Mouse (Mus musculus) spleen, postnatal 36 days (tissue): Measurements from ENCODE around the gene Tmc2.

Source experiments
- DNase-seq, 2 experiments: peaks; one replicate each; pipeline ENCODE4 v3.0.0; 2022; ENCODE audit warnings: low spot score in 2 of 2, mixed read lengths in 1 of 2

Gene Tmc2

GRCm38 (mm10) chr2:130256762-130257161, 61.8 kb downstream of the Tmc2 start:
- no peak for DNase-seq

- DNase-seq = no peak
Measured at GRCm38 (mm10) chr2:130260822-130261221, 65.8 kb downstream of the Tmc2 start.

DNA sequence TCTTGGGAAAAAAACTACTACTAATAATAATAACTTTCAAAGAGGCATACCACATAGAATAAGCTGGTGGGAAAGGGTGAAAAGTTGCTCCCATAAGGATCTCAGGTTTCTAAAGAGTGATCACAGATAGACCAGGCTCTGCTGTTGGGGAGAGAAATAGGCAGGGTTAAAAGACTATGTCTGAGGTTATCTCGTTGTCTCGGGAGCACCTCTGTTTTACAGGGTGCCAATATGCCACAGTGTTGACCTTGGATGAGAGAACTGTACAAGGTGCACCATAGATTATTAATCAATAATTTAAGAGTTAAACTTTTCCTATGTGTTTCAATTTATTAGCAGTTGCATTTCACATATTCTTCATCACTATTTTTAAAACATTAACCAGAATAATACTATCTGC, 66.9 kb downstream of the Tmc2 start:
- no peak for DNase-seq

- DNase-seq = no peak
Measured at GRCm38 (mm10) chr2:130262398-130262797, 67.4 kb downstream of the Tmc2 start.

GRCm38 (mm10) chr2:130265520-130265919, 70.5 kb downstream of the Tmc2 start:
- peak in 1 of 2 experiments; percentile 24 for DNase-seq

GRCm38 (mm10) chr2:130268074-130268473, 73.1 kb downstream of the Tmc2 start:
- no peak for DNase-seq

DNA sequence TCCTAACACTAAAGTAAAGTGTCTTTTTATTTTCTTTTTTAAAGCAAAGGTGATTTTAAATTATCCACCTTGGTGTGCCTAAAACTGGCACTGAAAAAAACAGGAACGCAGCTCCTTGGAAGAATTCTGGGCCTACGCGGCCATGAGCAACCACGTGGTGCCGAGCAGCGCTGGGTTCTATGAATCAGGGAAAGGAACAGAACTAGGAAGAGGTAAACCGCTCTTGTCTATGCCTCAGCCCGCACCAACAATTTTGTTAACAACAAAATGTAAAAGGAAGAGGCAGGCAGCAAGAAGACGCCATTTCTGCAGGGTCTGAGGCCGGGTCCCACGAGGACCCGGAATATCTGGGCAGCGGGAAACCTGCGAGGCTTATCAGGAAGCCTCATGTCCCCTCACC, 78.7 kb downstream of the Tmc2 start:
- no peak for DNase-seq

DNA sequence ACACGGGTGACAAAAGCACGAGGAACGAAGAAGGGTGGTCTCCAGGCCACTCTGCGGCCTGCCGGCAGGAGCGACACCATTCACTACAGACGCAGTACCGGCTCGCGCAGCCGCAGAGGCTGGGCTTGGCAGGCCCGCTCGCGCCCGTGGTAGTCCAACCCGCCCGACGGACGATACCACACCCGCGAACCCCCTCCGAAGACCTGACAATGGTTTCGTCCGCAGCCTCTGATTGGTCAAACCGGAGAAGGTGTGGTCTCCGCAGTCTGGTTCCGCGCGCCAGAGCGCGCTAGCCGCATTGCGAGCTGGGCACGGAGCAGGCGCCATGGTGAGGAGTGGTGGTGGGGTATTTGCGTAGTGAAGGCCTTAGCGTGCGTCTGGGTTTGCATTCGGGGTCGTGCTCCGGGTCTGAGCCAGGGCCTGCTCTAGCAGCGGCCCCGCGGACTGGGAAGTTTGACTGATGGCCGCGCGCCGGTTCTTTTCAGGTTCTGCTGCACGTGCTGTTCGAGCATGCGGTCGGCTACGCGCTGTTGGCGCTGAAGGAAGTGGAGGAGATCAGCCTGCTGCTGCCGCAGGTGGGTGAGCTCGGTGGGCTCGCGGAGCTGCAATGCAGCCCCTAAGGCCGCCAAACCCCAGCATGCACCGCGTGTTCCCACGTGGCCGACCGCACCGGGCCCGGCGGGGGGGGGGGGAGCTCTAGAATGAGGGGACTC, 79.3 kb downstream of the Tmc2 start, which contains the start of gene Nop56:
TSS of gene Nop56 (plus strand) at position 282 of the 713 bp plus-strand sequence.
- DNase-seq = peak; percentile 98 to 99

DNA sequence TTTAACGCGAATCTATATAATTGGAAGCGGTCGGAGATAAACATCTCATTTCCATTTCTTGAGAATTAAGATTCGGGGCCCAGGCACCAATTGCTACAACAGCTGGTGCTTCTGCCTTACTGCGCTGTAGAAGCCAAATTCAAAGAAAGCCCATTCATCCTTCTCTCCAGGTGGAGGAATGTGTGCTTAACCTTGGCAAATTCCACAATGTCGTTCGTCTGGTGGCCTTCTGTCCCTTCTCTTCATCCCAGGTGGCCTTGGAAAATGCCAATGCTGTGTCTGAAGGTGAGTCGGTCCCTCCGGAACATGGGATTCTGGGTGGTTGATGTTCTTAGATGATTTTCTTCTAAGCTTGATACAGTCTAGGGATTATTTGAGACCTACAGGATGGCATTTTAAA, 79.9 kb downstream of the Tmc2 start:
- DNase-seq = no peak

- peak in 1 of 2 experiments; percentile 49 for DNase-seq
Measured at GRCm38 (mm10) chr2:130275649-130276048, 80.7 kb downstream of the Tmc2 start.

GRCm38 (mm10) chr2:130279600-130280091, 84.7 kb downstream of the Tmc2 start:
- DNase-seq = no peak

DNA sequence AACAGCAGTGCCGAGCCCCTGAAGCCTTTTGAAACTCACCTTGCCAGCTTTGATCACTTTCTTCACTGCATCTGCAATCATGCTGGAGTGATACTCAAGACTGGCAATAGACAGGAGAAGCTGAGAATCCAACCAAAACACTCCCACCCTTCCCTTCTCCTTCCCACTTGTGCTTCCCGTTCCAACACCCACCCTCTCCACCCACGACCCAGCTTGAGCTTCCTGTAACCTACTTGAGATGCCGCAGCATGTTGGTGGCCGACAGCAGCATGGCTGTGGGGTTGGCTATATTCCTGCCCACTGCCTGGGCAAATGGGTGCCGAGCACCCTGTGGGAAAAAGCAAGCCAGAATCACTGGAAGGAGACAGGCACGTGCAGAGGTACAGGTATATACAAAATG, 85.2 kb downstream of the Tmc2 start:
- no peak for DNase-seq

DNA sequence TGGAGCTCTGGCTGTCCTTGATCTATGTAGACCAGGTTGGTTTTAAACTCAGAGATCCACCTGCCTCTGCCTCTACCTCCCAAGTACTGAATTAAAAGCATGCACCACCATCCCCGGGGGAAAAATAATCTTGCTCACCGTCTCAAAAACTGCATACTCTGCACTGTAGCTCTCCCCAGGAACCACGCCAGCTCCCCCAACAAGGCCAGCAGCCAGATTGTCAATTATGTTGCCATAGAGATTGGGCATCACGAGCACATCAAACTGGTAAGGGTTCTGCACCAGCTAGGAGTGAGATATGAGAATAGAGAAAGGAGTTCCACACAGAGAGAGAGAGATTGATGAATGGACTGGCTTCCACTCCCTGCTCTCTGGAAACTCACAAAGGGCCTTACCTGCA, 85.8 kb downstream of the Tmc2 start:
- DNase-seq = no peak

DNA sequence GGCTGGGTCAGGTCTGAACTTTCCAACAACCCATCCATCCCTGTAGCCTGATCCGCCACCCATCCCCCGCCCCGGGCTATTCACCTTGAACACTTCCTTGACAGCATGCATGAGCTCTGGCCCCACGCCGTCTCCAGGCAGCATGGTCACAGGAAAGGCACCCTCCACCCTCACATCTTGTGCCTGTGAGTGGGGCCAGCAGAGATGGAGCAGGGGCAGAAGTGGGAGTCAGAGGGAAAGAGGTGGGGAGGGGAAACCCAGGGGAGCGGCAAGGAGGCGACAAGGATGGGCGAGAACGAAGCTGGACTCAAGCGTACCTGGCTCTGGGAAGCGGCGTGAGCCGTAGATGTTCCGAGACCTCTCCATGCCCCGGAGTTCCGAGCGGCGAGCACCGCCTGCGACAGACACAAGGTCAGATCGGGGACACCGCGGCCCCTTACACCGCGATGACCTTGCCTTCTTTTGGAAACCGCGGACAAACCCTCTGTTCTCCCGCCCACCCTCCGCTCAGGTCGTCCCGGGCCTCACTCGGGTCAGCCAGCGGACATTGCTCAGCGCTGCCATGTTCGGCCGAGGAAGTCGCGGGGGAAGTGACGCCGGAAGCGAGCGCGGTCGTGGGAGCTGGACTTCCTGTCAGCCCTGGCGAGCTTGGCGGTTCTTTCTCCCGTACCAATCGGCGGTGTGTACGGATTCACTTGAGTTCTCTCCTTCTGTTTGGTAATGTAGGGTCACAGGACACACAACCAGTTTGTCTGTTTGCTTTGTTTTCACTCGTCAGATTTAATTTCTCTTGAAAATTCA, 89.1 kb downstream of the Tmc2 start, which contains the start of gene Idh3b:
TSS of gene Idh3b (minus strand) at position 694 of the 801 bp plus-strand sequence.
- DNase-seq = peak; percentile 85 to 86

DNA sequence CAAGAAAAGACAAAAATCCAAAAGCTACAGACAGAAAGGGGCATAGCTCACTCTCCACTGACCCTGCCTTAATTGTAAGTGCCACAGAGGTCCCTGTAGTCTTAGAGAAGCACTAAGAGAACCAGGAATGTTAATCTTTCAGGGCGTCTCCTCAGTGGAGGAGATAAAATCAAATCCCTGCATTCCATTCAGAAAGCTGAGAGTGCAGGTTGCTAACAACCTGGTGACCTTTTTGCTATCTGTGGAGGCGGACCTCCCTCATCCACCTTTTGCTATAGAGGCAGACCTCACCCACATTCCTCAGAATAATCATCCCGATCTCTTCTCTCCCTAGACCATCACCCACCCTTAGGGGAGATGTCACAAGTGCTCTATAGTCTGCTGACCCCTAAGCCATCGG, 94.1 kb downstream of the Tmc2 start:
- no peak for DNase-seq

DNA sequence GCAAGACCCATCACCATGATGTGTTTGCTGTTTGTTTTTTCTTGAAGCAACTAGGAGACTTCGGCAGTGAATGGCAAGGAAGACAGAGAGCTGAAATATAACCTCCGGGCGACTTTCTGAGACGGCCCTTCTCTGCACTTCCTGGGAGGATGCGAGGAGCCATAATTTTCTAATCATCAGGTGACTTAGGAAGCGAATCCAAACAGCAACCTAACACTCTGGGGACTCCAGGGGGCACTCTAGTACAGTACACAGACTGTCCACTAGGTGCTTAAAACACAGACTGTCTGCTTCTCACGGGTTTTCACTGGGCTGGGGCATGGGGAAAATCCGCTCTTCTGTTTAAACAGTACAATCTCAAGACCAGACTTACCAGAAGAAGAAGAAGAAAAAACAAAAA, 96.4 kb downstream of the Tmc2 start:
- peak; percentile 29 to 40 for DNase-seq

- no peak for DNase-seq
Measured at GRCm38 (mm10) chr2:130293009-130293408, 98.0 kb downstream of the Tmc2 start.

GRCm38 (mm10) chr2:130293486-130293885, 98.5 kb downstream of the Tmc2 start:
- no peak for DNase-seq

- no peak for DNase-seq
Measured at GRCm38 (mm10) chr2:130294218-130294935, 99.4 kb downstream of the Tmc2 start.

DNA sequence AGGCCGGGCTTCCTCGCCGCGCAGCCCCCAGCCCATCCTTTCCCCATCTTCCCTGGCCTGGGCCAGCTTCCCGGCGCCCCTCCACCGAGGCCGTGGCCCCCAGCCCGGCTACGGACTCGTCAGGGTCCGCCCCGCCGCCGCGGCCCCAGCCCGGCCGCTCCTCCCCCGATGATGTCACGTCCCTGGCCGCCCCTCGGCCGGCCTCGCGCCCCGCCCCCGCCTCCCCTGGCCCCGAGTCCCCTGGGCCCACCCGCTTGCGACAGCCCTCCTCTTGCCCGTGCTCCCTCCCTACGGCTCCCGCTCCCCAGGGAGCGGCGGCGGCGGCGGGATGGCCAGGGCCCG, 99.9 kb downstream of the Tmc2 start, which contains the start of gene Ebf4:
TSS of gene Ebf4 (plus strand) at position 234 of the 342 bp plus-strand sequence.
- no peak for DNase-seq

DNA sequence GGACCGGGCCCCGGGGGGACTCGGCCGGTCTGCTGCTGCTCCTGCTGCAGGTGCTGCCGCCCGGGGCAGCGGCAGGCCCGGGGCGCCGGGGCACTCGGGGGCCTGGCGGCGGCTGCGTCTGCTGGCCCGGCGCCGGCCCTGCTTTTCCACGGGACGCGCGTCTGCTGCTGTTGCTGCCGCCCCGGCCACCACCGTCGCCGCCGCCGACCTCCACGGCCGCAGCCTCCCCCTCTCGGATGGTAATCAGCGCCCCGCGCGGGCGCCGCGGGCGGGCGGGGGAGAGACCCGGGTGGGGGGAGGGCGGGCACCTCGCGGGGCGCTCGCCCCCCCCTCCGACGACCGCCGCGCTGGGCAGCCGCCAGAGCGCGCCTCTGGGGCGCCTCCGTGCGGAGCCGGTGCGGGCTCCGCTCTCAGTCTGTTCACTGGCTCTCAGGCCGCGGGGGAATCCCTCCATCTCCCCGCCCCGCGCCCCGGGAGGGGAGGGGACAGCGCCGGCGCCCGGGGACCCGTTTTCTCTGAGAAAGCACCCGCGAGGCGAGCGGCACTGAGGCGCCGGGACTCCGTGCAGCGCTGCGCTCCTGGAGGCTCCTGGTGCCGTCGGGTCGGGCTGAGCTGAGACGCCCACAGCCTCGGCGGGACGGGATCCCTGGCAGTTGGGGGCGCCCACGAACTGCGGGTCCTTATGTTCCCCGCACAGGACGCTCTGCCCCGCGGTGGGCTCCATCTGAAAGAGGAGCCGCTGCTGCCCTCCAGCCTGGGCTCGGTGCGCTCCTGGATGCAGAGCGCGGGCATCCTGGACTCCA, 100.5 kb downstream of the Tmc2 start:
- DNase-seq = peak; percentile 20 to 30
